Mouse (Mus musculus) heart, postnatal 0 days (tissue): ENCODE data around the gene Vkorc1.

Source experiments
- CTCF ChIP-seq: IDR thresholded peaks from 2 replicates; pipeline ENCODE4 v1.5.1; 2016; ENCODE audit warnings: antibody characterized with exemption, control low read depth, low read depth
- EP300 ChIP-seq: IDR thresholded peaks from 2 replicates; pipeline ENCODE4 v1.6.1; 2016; ENCODE audit warnings: antibody characterized with exemption, low read depth

GRCm38 (mm10) chr7:127934075-127934474 lies 38.7 kb upstream of the Vkorc1 start:
- no peak for TF ChIP-seq CTCF
- TF ChIP-seq EP300 = no peak
